Mouse (Mus musculus) ES-CJ7 (cell line): ENCODE data around the gene Abi1.
A peak's percentile ranks its signal among the peaks of the same experiment; 100 is the strongest.
"Not testable (repeated sequence)": the region's sequence is repeated elsewhere in the genome, so short reads cannot be mapped to it uniquely, and the experiment has no call there.

ENCODE experiments used
- DNase-seq: peaks from one replicate; pipeline ENCODE4 v3.0.0; 2011; ENCODE audit warnings: low read depth, low spot score

Gene Abi1

GRCm38 (mm10) chr2:23040001-23040646, at the start of gene Abi1:
Gene Abi1 (minus strand): TSS chr2:23040241.
- DNase-seq, result peak; percentile 98

GRCm38 (mm10) chr2:23084540-23084939, 44.5 kb upstream of the Abi1 start:
- no peak for DNase-seq

GRCm38 (mm10) chr2:23078588-23078987, 38.5 kb upstream of the Abi1 start:
- no peak for DNase-seq

- DNase-seq, result no peak
Observed at GRCm38 (mm10) chr2:23077693-23078092, 37.7 kb upstream of the Abi1 start.

- DNase-seq, result peak; percentile 51
Observed at GRCm38 (mm10) chr2:23076783-23077182, 36.7 kb upstream of the Abi1 start.

GRCm38 (mm10) chr2:23075846-23076245, 35.8 kb upstream of the Abi1 start:
- no peak for DNase-seq

- DNase-seq, result no peak
Observed at GRCm38 (mm10) chr2:23071406-23071805, 31.4 kb upstream of the Abi1 start.

- DNase-seq, result no peak
Observed at GRCm38 (mm10) chr2:23070491-23070890, 30.4 kb upstream of the Abi1 start.

- DNase-seq, result peak; percentile 83
Observed at GRCm38 (mm10) chr2:23068894-23069744, 29.1 kb upstream of the Abi1 start.

- DNase-seq, result no peak
Observed at GRCm38 (mm10) chr2:23068370-23068737, 28.3 kb upstream of the Abi1 start.

- peak; percentile 94 for DNase-seq
Observed at GRCm38 (mm10) chr2:23067552-23068369, 27.7 kb upstream of the Abi1 start, which contains the start of gene Acbd5. Gene Acbd5 (plus strand): TSS chr2:23068167.

GRCm38 (mm10) chr2:23052523-23052922, 12.5 kb upstream of the Abi1 start:
- no peak for DNase-seq

- DNase-seq, result no peak
Observed at GRCm38 (mm10) chr2:23051890-23052289, 11.8 kb upstream of the Abi1 start.

- DNase-seq, result no peak
Observed at GRCm38 (mm10) chr2:23048006-23048405, 8.0 kb upstream of the Abi1 start.

- no peak for DNase-seq
Observed at GRCm38 (mm10) chr2:23045703-23046102, 5.7 kb upstream of the Abi1 start.

GRCm38 (mm10) chr2:23042189-23042588, 2.1 kb upstream of the Abi1 start:
- DNase-seq, result no peak

- DNase-seq, result no peak
Observed at GRCm38 (mm10) chr2:23041457-23041856, 1.4 kb upstream of the Abi1 start.

GRCm38 (mm10) chr2:23040690-23041089, 649 bp upstream of the Abi1 start:
- DNase-seq, result not testable (repeated sequence)

- DNase-seq, result peak; percentile 25
Observed at GRCm38 (mm10) chr2:23039082-23040000, 700 bp downstream of the Abi1 start.

GRCm38 (mm10) chr2:23035467-23035866, 4.6 kb downstream of the Abi1 start:
- no peak for DNase-seq
